Mouse (Mus musculus): ENCODE results near the gene Zfp593. TPM values are rescaled to one million over a fixed set of nuclear protein-coding genes. Genes with fewer than 3 reads are reported as not detected.

Gene Zfp593
- 0.28 TPM for polyA plus RNA-seq (2014; fragmentation: Illumina TruSeq; extraction: RNeasy Lipid Tissue Mini Kit (QIAGEN cat#74804); ENCODE audit: low read depth, low replicate concordance)

GRCm38 (mm10) chr4:134245148-134245843, at the start of gene Zfp593:
TSS of gene Zfp593 (minus strand) at chr4:134245592.

GRCm38 (mm10) chr4:134287575-134288025, 42.2 kb upstream of the Zfp593 start, which contains the start of gene Pdik1l:
TSS of gene Pdik1l (minus strand) at chr4:134287895.

GRCm38 (mm10) chr4:134253722-134254324, 8.4 kb upstream of the Zfp593 start, which contains the start of gene Grrp1:
TSS of gene Grrp1 (minus strand) at chr4:134254106.

GRCm38 (mm10) chr4:134246719-134247258, 1.4 kb upstream of the Zfp593 start, which contains the start of gene Gm30191:
TSS of gene Gm30191 (plus strand) at chr4:134246935.

GRCm38 (mm10) chr4:134243516-134244250, 1.7 kb downstream of the Zfp593 start, which contains the start of gene E130218I03Rik:
TSS of gene E130218I03Rik (plus strand) at chr4:134243662.

GRCm38 (mm10) chr4:134238279-134238651, 7.1 kb downstream of the Zfp593 start, which contains the start of gene Cnksr1:
TSS of gene Cnksr1 (minus strand) at chr4:134238399.

GRCm38 (mm10) chr4:134227194-134227593, 18.2 kb downstream of the Zfp593 start, which contains the start of gene Catsper4:
TSS of gene Catsper4 (minus strand) at chr4:134227383.

GRCm38 (mm10) chr4:134202904-134203303, 42.5 kb downstream of the Zfp593 start, which contains the start of gene Gm7534:
TSS of gene Gm7534 (minus strand) at chr4:134203004.

Other genes with a start within 250 kb of the Zfp593 start
- gene Dhdds, start 244.7 kb downstream of the Zfp593 start, polyA plus RNA-seq (2014; fragmentation: Illumina TruSeq; extraction: RNeasy Lipid Tissue Mini Kit (QIAGEN cat#74804); ENCODE audit: low read depth, low replicate concordance) = 14.4 TPM
- not detected for gene Lin28a, start 226.8 kb downstream of the Zfp593 start, polyA plus RNA-seq (2014; fragmentation: Illumina TruSeq; extraction: RNeasy Lipid Tissue Mini Kit (QIAGEN cat#74804); ENCODE audit: low read depth, low replicate concordance)
- gene Zfp683, start 191.8 kb downstream of the Zfp593 start, polyA plus RNA-seq (2014; fragmentation: Illumina TruSeq; extraction: RNeasy Lipid Tissue Mini Kit (QIAGEN cat#74804); ENCODE audit: low read depth, low replicate concordance) = not detected
- 4.6 TPM for gene Crybg2, start 184.8 kb downstream of the Zfp593 start, polyA plus RNA-seq (2014; fragmentation: Illumina TruSeq; extraction: RNeasy Lipid Tissue Mini Kit (QIAGEN cat#74804); ENCODE audit: low read depth, low replicate concordance)
- gene Cd52, start 150.5 kb downstream of the Zfp593 start, polyA plus RNA-seq (2014; fragmentation: Illumina TruSeq; extraction: RNeasy Lipid Tissue Mini Kit (QIAGEN cat#74804); ENCODE audit: low read depth, low replicate concordance) = 83.4 TPM
- gene Ubxn11, start 143.0 kb downstream of the Zfp593 start, polyA plus RNA-seq (2014; fragmentation: Illumina TruSeq; extraction: RNeasy Lipid Tissue Mini Kit (QIAGEN cat#74804); ENCODE audit: low read depth, low replicate concordance) = not detected
- gene Sh3bgrl3, start 116.8 kb downstream of the Zfp593 start, polyA plus RNA-seq (2014; fragmentation: Illumina TruSeq; extraction: RNeasy Lipid Tissue Mini Kit (QIAGEN cat#74804); ENCODE audit: low read depth, low replicate concordance) = 3.5 TPM
- gene Cep85, start 58.5 kb downstream of the Zfp593 start, polyA plus RNA-seq (2014; fragmentation: Illumina TruSeq; extraction: RNeasy Lipid Tissue Mini Kit (QIAGEN cat#74804); ENCODE audit: low read depth, low replicate concordance) = 5.8 TPM
- gene Gm7534, start 42.6 kb downstream of the Zfp593 start, polyA plus RNA-seq (2014; fragmentation: Illumina TruSeq; extraction: RNeasy Lipid Tissue Mini Kit (QIAGEN cat#74804); ENCODE audit: low read depth, low replicate concordance) = not detected
- gene Catsper4, start 18.2 kb downstream of the Zfp593 start, polyA plus RNA-seq (2014; fragmentation: Illumina TruSeq; extraction: RNeasy Lipid Tissue Mini Kit (QIAGEN cat#74804); ENCODE audit: low read depth, low replicate concordance) = 0.54 TPM
- 3.5 TPM for gene Cnksr1, start 7.2 kb downstream of the Zfp593 start, polyA plus RNA-seq (2014; fragmentation: Illumina TruSeq; extraction: RNeasy Lipid Tissue Mini Kit (QIAGEN cat#74804); ENCODE audit: low read depth, low replicate concordance)
- gene E130218I03Rik, start 1.9 kb downstream of the Zfp593 start, polyA plus RNA-seq (2014; fragmentation: Illumina TruSeq; extraction: RNeasy Lipid Tissue Mini Kit (QIAGEN cat#74804); ENCODE audit: low read depth, low replicate concordance) = not detected
- not detected for gene Gm30191, start 1.3 kb upstream of the Zfp593 start, polyA plus RNA-seq (2014; fragmentation: Illumina TruSeq; extraction: RNeasy Lipid Tissue Mini Kit (QIAGEN cat#74804); ENCODE audit: low read depth, low replicate concordance)
- not detected for gene Grrp1, start 8.5 kb upstream of the Zfp593 start, polyA plus RNA-seq (2014; fragmentation: Illumina TruSeq; extraction: RNeasy Lipid Tissue Mini Kit (QIAGEN cat#74804); ENCODE audit: low read depth, low replicate concordance)
- gene Pdik1l, start 42.3 kb upstream of the Zfp593 start, polyA plus RNA-seq (2014; fragmentation: Illumina TruSeq; extraction: RNeasy Lipid Tissue Mini Kit (QIAGEN cat#74804); ENCODE audit: low read depth, low replicate concordance) = 35.7 TPM
- not detected for gene Trim63, start 69.5 kb upstream of the Zfp593 start, polyA plus RNA-seq (2014; fragmentation: Illumina TruSeq; extraction: RNeasy Lipid Tissue Mini Kit (QIAGEN cat#74804); ENCODE audit: low read depth, low replicate concordance)
- 0.13 TPM for gene Slc30a2, start 97.6 kb upstream of the Zfp593 start, polyA plus RNA-seq (2014; fragmentation: Illumina TruSeq; extraction: RNeasy Lipid Tissue Mini Kit (QIAGEN cat#74804); ENCODE audit: low read depth, low replicate concordance)
- 0.09 TPM for gene Extl1, start 138.3 kb upstream of the Zfp593 start, polyA plus RNA-seq (2014; fragmentation: Illumina TruSeq; extraction: RNeasy Lipid Tissue Mini Kit (QIAGEN cat#74804); ENCODE audit: low read depth, low replicate concordance)
- 22.4 TPM for gene Pafah2, start 150.7 kb upstream of the Zfp593 start, polyA plus RNA-seq (2014; fragmentation: Illumina TruSeq; extraction: RNeasy Lipid Tissue Mini Kit (QIAGEN cat#74804); ENCODE audit: low read depth, low replicate concordance)
- 90.8 TPM for gene Stmn1, start 222.7 kb upstream of the Zfp593 start, polyA plus RNA-seq (2014; fragmentation: Illumina TruSeq; extraction: RNeasy Lipid Tissue Mini Kit (QIAGEN cat#74804); ENCODE audit: low read depth, low replicate concordance)

Measured in sigmoid colon, adult 10 weeks (tissue).